Mouse (Mus musculus) stomach, postnatal 0 days (tissue): ENCODE data around the gene Stum.

Experiments
- CTCF ChIP-seq: IDR thresholded peaks from 2 replicates; pipeline ENCODE4 v1.5.1; 2016; ENCODE audit warnings: antibody characterized with exemption, low read depth, mild to moderate bottlenecking, moderate library complexity
- EP300 ChIP-seq: optimal IDR thresholded peaks from 2 replicates; pipeline ENCODE3; 2016; ENCODE audit warnings: antibody characterized with exemption

DNA sequence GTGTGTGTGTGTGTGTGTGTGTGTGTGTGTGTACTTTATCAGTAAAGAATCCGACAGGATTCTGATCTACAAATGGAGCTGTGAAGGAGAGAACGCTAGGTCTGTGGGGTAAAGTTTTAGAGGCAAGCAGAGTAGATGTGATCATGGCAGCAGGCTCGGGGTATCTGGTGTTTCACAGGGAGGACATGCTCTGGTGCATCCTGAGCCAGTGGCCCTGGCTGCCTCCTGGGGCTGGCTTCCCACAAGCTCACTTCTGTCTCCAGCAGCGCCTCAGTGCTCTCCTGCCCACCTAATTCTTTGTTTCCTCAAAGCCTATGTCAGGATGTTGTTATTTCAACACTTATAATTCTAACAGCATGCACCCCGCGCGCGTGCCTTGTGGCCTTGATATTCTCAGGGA, 2.0 kb downstream of the Stum start:
- TF ChIP-seq CTCF (no peak), EP300 (no peak)
